Mouse (Mus musculus) embryonic facial prominence, embryonic 11.5 days (tissue): Measurements from ENCODE around the gene Olfr907. TPM values are rescaled to one million over a fixed set of nuclear protein-coding genes. Genes with fewer than 3 reads are reported as not detected.

Experiments used
- polyA plus RNA-seq: library from polyadenylated mRNA; unstranded; fragments of >200 nt; fragmentation: Nextera tagmentation; extraction: Ambion mirVana; gene quantifications from 2 replicates; pipeline ENCODE4 v1.2.1, GENCODE M21; 2014

The Olfr907 gene
- polyA plus RNA-seq, 1 experiment from 2014 or later: not detected

Other genes with a start within 250 kb of the Olfr907 start
- not detected in 2 replicates for gene Olfr143, start 243.0 kb upstream of the Olfr907 start, polyA plus RNA-seq
- gene Olfr895, start 227.9 kb upstream of the Olfr907 start, polyA plus RNA-seq: not detected in 2 replicates
- gene Olfr896-ps1, start 204.7 kb upstream of the Olfr907 start, polyA plus RNA-seq: not detected in 2 replicates
- not detected in 2 replicates for gene Olfr25, start 166.7 kb upstream of the Olfr907 start, polyA plus RNA-seq
- not detected in 2 replicates for gene Olfr898, start 147.4 kb upstream of the Olfr907 start, polyA plus RNA-seq
- not detected in 2 replicates for gene Olfr250, start 128.9 kb upstream of the Olfr907 start, polyA plus RNA-seq
- gene Olfr251, start 118.7 kb upstream of the Olfr907 start, polyA plus RNA-seq: not detected in 2 replicates
- not detected in 2 replicates for gene Olfr147, start 94.1 kb upstream of the Olfr907 start, polyA plus RNA-seq
- not detected in 2 replicates for gene Olfr901, start 66.3 kb upstream of the Olfr907 start, polyA plus RNA-seq
- not detected in 2 replicates for gene Olfr902, start 48.1 kb upstream of the Olfr907 start, polyA plus RNA-seq
- not detected in 2 replicates for gene Olfr904, start 32.7 kb upstream of the Olfr907 start, polyA plus RNA-seq
- gene Olfr905, start 24.7 kb upstream of the Olfr907 start, polyA plus RNA-seq: not detected in 2 replicates
- gene Olfr906, start 8.7 kb upstream of the Olfr907 start, polyA plus RNA-seq: not detected in 2 replicates
- not detected in 2 replicates for gene Olfr911-ps1, start 25.8 kb downstream of the Olfr907 start, polyA plus RNA-seq
- gene Olfr910, start 42.0 kb downstream of the Olfr907 start, polyA plus RNA-seq: not detected in 2 replicates
- not detected in 2 replicates for gene Olfr912, start 84.4 kb downstream of the Olfr907 start, polyA plus RNA-seq
- not detected in 2 replicates for gene Olfr913, start 97.0 kb downstream of the Olfr907 start, polyA plus RNA-seq
- not detected in 2 replicates for gene Olfr914, start 109.3 kb downstream of the Olfr907 start, polyA plus RNA-seq
- not detected in 2 replicates for gene Olfr916, start 164.1 kb downstream of the Olfr907 start, polyA plus RNA-seq
- not detected in 2 replicates for gene Olfr917, start 170.0 kb downstream of the Olfr907 start, polyA plus RNA-seq
- not detected in 2 replicates for gene Olfr918, start 178.8 kb downstream of the Olfr907 start, polyA plus RNA-seq
- gene Olfr919, start 207.9 kb downstream of the Olfr907 start, polyA plus RNA-seq: not detected in 2 replicates
- gene Vwa5a, start 222.5 kb downstream of the Olfr907 start, polyA plus RNA-seq: 11.5 and 13.6 TPM in 2 replicates